Mouse (Mus musculus): ENCODE measurements around the gene Arhgef11.

The Arhgef11 gene

GRCm38 (mm10) chr3:87718525-87718924, 101.2 kb downstream of the Arhgef11 start:
- DNase-seq = no peak

- no peak for DNase-seq
Observed at GRCm38 (mm10) chr3:87724556-87724955, 107.2 kb downstream of the Arhgef11 start.

DNA sequence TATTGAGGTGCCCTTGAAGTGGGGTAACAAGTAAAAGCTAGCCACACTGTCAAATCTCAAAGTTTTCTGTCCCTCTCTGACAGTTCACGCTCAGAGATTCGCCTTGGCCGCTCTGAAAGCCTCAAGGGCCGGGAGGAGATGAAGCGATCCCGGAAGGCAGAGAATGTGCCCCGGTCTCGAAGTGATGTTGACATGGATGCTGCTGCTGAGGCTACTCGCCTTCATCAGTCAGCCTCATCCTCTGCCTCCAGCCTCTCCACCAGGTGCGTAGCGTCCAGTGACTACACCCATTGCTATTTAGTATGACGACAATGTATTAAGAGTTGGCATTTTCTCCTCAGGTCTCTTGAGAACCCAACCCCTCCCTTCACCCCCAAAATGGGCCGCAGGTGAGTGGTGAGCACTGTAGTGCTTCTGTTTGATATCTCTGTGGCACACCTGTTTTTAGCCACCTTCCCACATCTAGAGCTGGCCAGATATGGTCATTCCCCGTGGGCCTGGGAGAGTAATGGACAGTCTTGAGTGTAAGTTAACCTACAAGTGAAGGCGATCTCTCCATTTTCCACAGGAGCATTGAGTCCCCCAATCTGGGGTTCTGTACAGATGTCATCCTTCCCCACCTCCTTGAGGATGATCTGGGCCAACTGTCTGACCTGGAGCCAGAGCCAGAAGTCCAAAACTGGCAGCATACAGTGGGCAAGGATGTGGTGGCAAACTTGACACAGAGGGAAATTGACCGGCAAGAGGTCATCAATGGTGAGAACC, 108.2 kb downstream of the Arhgef11 start:
- no peak for DNase-seq

- DNase-seq = no peak
Observed at GRCm38 (mm10) chr3:87726191-87726590, 108.8 kb downstream of the Arhgef11 start.

DNA sequence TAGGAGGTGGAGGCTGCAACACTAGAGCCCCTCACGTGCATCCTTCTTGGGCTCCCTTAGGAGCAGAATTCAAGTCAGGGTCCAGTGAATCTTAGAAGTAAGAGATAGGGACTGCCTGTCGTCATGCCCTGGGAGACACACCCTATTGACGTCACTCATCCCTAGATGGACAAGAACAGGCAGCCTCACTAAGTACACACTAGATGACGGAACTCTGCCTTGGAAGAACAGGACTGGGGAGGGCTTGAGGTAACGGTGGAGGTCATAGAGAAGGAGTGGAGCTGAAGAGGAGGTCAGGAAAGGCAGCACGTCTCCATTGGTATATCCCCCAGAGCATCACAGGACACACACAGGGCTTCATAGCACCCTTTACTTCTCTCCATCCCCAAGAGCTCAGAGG, 111.3 kb downstream of the Arhgef11 start:
- DNase-seq = no peak

- no peak for DNase-seq
Observed at GRCm38 (mm10) chr3:87733098-87733497, 115.7 kb downstream of the Arhgef11 start.

DNA sequence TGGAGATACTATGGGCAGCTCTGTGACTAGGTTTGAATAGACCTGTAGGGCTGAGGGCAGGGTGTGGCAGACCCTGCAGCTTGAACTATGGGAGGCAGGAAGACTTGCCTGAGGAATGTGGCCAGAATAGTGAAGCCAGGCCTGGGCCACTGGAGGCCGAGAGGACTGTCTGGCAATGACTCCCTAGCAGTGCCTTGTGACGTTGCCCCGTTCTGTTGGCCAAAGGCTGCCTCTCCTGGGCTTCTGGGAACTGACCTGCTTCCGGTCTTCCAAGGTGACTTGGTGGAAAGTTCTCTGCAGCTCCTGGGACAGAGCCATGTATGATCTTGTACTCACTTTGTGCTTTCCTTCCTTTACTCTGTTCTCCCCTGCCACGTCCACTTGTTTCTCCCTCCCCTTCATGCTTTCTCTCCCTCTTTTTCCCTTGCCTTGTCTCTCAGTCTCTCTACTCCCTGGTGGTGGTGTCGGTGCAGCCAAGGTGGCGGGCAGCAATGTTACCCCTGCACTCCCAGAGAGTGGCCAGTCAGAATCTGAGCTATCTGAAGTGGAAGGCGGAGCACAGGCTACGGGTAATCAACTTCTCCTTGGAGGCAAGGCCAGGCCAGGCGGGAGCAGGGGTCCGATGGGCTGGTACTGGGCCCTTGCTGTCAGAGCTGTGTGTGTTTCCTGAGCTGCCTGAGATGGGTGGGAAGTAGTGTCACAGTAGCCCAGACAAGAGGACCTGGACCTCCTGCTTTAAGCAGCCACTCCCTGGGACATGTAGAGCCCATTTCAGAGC, 116.8 kb downstream of the Arhgef11 start:
- no peak for DNase-seq

- DNase-seq = no peak
Observed at GRCm38 (mm10) chr3:87735335-87735734, 118.0 kb downstream of the Arhgef11 start.

DNA sequence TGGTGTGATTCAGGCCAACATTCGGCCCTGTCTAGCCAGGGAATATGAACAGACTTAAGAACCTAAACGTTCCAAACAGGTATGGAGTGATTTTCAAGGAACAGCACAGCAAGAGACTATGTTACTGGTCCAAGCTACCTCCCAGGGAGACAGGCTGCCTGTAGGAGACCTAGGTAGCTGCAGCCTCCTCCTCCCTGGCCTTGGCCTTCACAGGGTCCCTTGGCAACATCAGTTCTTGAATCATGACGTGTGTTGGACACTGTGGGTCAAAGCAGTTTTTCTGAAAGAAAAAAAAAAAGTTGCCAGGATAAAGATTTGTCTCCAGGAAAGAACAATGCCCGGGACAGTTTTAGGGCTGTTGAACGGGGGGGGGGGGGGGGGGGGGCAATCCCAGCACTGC, 121.5 kb downstream of the Arhgef11 start:
- DNase-seq = no peak

- no peak for DNase-seq
Observed at GRCm38 (mm10) chr3:87742013-87742412, 124.7 kb downstream of the Arhgef11 start.

GRCm38 (mm10) chr3:87742735-87743134, 125.4 kb downstream of the Arhgef11 start:
- no peak for DNase-seq

DNA sequence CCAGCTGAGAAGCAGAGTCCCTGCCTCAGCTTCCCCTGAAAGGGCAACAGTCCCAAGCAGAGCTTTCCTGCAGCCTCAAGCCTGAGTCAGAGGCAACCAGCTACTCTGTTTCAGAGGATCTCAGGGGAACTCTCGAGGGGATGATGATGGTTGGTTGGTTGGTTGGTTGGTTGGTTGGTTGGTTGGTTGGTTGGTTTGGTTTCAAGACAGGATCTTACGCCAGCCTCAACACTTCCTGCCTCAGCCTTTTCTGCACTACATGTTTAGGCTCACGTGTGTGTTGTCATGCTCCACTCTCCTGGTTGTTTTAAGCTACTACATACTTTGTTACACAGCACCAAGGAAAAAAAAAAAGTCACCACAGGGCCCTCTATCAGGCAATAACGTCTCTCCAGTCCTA, 126.6 kb downstream of the Arhgef11 start:
- no peak for DNase-seq

DNA sequence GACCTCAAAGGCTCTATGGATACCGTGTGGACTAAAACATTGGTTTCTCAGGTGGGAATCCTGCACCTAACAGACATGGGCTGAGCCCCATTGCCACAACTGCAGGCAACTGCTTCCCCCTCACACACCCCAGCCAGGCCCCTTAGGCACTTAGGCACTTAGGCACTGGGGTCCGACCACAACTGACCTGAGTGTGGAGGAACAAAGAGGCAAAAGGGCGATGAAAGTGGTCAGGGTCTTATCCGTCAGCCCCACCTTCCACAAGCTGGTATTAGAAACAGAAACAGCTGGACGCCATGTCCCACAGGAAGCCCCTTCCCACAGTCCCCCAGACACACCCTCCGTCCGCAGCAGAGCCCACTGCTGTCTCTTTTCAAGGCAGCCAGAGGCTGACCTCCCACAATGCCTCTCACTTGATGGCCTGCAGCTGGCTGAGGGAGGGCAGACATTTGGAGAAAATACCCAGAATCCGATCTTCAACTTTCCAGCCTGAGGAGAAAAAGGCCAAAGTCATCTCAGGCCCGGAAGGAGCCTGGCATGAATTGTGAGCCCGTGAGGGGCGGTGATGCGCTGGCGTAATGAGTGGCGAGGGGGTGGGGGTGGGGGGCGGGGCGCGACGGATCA, 127.8 kb downstream of the Arhgef11 start:
- no peak for DNase-seq

DNA sequence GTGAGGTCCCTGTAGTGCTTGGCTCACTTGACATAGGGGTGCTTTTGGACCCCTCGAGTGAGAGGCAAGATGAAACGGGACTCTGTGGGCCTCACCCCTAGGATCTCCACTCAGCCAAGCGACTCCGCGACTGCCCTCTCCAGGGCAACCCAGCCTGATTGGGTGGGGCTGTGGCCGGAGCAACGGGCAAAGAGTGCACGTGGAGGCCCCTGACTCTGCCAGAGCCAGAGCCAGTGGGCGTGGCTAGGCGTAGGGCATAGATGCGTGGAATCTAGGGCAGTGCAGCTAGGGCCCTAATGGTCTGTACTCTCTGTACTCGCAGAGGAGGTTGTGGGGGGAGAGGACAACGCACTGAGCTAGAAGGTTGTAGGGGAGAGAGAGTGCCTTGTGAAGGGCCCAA, 131.1 kb downstream of the Arhgef11 start, which contains the start of gene Lrrc71:
Gene Lrrc71 (minus strand): TSS at position 195 of the 400 bp plus-strand sequence.
- DNase-seq = no peak

DNA sequence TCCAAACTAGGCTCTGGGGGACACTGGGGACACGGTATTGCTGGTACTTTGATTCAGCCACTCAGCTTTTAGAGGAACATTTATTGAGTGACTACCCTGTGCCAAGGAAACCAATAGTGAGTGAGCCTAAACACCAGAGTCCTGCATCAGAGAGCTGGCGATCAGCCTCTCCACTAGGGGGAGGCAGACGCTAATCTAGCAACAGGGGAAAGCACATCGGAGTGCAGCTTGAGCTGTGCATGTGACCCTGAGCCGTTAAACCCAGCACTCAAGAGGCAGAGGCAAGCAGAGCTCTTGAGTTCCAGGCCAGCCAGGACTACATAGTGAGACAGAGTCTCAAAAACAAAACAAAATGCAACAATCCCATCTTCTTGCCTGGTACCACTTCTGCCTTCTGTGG, 131.7 kb downstream of the Arhgef11 start:
- peak; percentile 46 for DNase-seq

DNA sequence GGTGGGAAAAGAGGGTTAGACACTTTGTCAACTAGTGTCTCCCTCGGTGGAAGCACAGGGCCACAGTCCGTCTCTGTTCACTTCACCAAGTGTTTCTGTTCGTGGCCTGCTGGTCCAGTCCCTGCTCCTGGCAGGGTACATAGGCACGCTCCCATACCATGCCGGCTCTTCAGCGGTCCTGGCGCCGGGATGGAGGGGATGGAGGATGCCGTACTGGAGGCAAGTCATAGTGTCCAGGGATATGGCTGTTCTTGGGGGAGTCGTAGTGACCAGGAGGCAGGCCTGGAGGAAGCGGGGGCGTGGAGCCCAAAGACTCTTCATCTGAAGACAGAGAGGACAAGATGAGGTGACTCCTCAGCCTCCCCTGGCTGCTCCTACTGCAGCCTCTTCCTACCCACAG, 132.6 kb downstream of the Arhgef11 start:
- no peak for DNase-seq

GRCm38 (mm10) chr3:87752567-87752966, 135.2 kb downstream of the Arhgef11 start:
- DNase-seq = no peak

- no peak for DNase-seq
Observed at GRCm38 (mm10) chr3:87753829-87754228, 136.5 kb downstream of the Arhgef11 start.

- DNase-seq = peak; percentile 87
Observed at GRCm38 (mm10) chr3:87755964-87756363, 138.6 kb downstream of the Arhgef11 start.

GRCm38 (mm10) chr3:87756488-87756887, 139.1 kb downstream of the Arhgef11 start:
- DNase-seq = no peak

- no peak for DNase-seq
Observed at GRCm38 (mm10) chr3:87758641-87759040, 141.3 kb downstream of the Arhgef11 start.

GRCm38 (mm10) chr3:87761408-87762375, 144.3 kb downstream of the Arhgef11 start:
- no peak for DNase-seq
